Mouse (Mus musculus): ENCODE data around the gene Gm26566. TPM values are rescaled to one million over a fixed set of nuclear protein-coding genes. Genes with fewer than 3 reads are reported as not detected.

The Gm26566 gene
- polyA plus RNA-seq, 1 experiment, result 2.0 TPM

DNA sequence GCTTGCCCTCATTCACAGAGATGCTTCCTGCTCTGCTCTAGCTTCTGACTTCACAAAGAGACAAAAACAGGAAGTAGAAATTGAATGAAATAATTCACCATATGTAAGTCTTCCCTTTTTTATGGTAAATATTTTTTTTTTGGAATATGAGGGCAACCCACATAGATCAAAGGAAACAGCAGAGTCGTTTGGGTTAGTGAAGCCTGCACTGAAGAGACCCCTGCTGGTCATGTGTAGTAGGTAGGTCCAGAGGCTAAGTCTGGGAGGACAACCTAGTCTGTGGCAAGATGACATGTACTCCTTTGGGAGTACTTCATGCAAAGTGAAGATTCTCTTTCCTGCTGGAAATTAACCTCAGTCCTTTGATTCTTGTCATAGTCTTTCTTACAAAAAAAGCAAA is 5.7 kb downstream of the Gm26566 start:
- Histone ChIP-seq H3ac (ENCODE audit: control insufficient read depth, insufficient read length) (no peak overlapping the region), H3K36me3 (ENCODE audit: control insufficient read depth, insufficient read depth) (no peaks in the 10 kb centered on the region), H3K27me3 (ENCODE audit: control insufficient read depth, insufficient read depth, insufficient read length) (no peaks in the 10 kb centered on the region), H3K79me2 (ENCODE audit: control insufficient read depth, insufficient read depth) (no peaks in the 10 kb centered on the region), H3K4me3 (no peak overlapping the region), H3K4me2 (ENCODE audit: low read depth) (no peak overlapping the region)
- no peak for TF ChIP-seq MYOG (IDR thresholded peaks at IDR 0.05; ENCODE audit: control insufficient read depth in 1 of 3, insufficient read depth in 1 of 3, insufficient read length in 2 of 3, low read depth in 2 of 3)
- TF ChIP-seq POLR2A (IDR thresholded peaks at IDR 0.05; ENCODE audit: insufficient read length, low read depth), result no peak
- no peak for TF ChIP-seq USF1 (IDR thresholded peaks at IDR 0.05; ENCODE audit: low read depth)
- TF ChIP-seq CEBPB (IDR thresholded peaks at IDR 0.05; ENCODE audit: insufficient read depth, poor library complexity, severe bottlenecking), result no peak
- no peak for TF ChIP-seq TCF3 (IDR thresholded peaks at IDR 0.05; ENCODE audit: insufficient read length, low read depth)
- TF ChIP-seq E2F4 (IDR thresholded peaks at IDR 0.05; ENCODE audit: insufficient read depth), result no peak
- no peak for TF ChIP-seq TCF12 (IDR thresholded peaks at IDR 0.05; ENCODE audit: insufficient read depth, poor library complexity, severe bottlenecking)

DNA sequence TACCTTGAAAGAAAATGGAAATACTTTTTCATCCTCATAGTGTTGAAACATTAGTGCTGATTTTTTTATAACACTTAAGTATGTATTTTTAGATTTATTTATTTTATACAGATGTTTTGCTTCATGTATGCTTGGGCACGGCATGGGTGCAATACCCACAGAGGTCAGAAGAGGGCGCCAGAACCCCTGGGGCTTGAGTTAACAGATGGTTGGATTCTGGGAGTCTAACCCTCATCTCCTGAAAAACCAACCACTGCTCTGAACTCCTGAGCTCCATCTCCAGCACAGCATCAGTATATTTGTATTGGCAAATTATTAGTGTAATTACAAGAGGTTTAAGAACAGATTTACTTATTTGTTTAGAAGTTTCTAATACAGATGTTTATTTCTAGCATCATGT is 16.9 kb downstream of the Gm26566 start:
- no peaks in the 10 kb centered on the region for H3K79me2 ChIP-seq (ENCODE audit: control insufficient read depth, insufficient read depth)
- H3K36me3 ChIP-seq (ENCODE audit: control insufficient read depth, insufficient read depth), result no peaks in the 10 kb centered on the region
- H3K27me3 ChIP-seq (ENCODE audit: control insufficient read depth, insufficient read depth, insufficient read length), result no peaks in the 10 kb centered on the region
- no peak overlapping the region for H3ac ChIP-seq (ENCODE audit: control insufficient read depth, insufficient read length)
- TF ChIP-seq SRF (IDR thresholded peaks at IDR 0.05; ENCODE audit: control insufficient read depth, insufficient read length, low read depth) (no peak), TCF3 (IDR thresholded peaks at IDR 0.05; ENCODE audit: insufficient read length, low read depth) (no peak), E2F4 (IDR thresholded peaks at IDR 0.05; ENCODE audit: insufficient read depth) (no peak), TCF12 (IDR thresholded peaks at IDR 0.05; ENCODE audit: insufficient read depth, poor library complexity, severe bottlenecking) (no peak), MYOG (IDR thresholded peaks at IDR 0.05; ENCODE audit: control insufficient read depth in 1 of 3, insufficient read depth in 1 of 3, insufficient read length in 2 of 3, low read depth in 2 of 3) (no peak), POLR2AphosphoS2 (IDR thresholded peaks at IDR 0.05; ENCODE audit: insufficient read length, low read depth) (no peak), USF1 (IDR thresholded peaks at IDR 0.05; ENCODE audit: low read depth) (no peak), CEBPB (IDR thresholded peaks at IDR 0.05; ENCODE audit: insufficient read depth, poor library complexity, severe bottlenecking) (no peak), MYOD1 (IDR thresholded peaks at IDR 0.05; ENCODE audit: control insufficient read depth in 1 of 3, insufficient read length in 2 of 3, low read depth in 2 of 3) (no peak), MAX (IDR thresholded peaks at IDR 0.05; ENCODE audit: low read depth) (no peak)
- H3K4me2 ChIP-seq (ENCODE audit: low read depth), result no peak overlapping the region
- H3K4me3 ChIP-seq, result no peak overlapping the region

GRCm38 (mm10) chr4:88739036-88739435 is 17.4 kb downstream of the Gm26566 start:
- no peaks in the 10 kb centered on the region for H3K36me3 ChIP-seq (ENCODE audit: control insufficient read depth, insufficient read depth)
- no peak overlapping the region for H3K4me3 ChIP-seq
- no peaks in the 10 kb centered on the region for H3K79me2 ChIP-seq (ENCODE audit: control insufficient read depth, insufficient read depth)
- no peak for TF ChIP-seq POLR2AphosphoS2 (IDR thresholded peaks at IDR 0.05; ENCODE audit: insufficient read length, low read depth)
- TF ChIP-seq REST (IDR thresholded peaks at IDR 0.05; ENCODE audit: insufficient read depth, insufficient read length), result no peak
- no peak for TF ChIP-seq MYOD1 (IDR thresholded peaks at IDR 0.05; ENCODE audit: control insufficient read depth in 1 of 3, insufficient read length in 2 of 3, low read depth in 2 of 3)
- no peak for TF ChIP-seq E2F4 (IDR thresholded peaks at IDR 0.05; ENCODE audit: insufficient read depth)
- no peak for TF ChIP-seq TCF12 (IDR thresholded peaks at IDR 0.05; ENCODE audit: insufficient read depth, poor library complexity, severe bottlenecking)
- TF ChIP-seq CEBPB (IDR thresholded peaks at IDR 0.05; ENCODE audit: insufficient read depth, poor library complexity, severe bottlenecking), result no peak
- no peaks in the 10 kb centered on the region for H3K27me3 ChIP-seq (ENCODE audit: control insufficient read depth, insufficient read depth, insufficient read length)
- no peak overlapping the region for H3K4me2 ChIP-seq (ENCODE audit: low read depth)
- H3ac ChIP-seq (ENCODE audit: control insufficient read depth, insufficient read length), result no peak overlapping the region

DNA sequence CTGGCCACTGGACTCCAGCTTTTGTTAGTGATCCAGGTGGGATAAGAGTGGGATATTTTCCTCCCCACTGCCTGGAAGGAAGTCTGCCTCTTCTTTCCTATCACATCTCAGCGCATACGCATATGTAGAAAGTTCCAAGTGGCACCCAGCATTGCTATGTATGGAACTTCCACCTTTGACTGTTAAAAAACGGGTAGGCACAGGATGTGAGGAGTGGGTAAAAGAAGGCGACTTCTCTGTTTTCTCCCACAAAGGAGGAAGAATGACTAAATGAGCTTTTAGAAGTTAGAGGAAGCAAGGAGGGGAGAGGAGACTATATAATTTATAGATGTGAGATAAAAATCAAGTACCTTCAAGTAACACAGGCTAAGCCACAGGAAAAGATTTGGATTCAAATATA is 19.8 kb downstream of the Gm26566 start:
- TF ChIP-seq MYOD1 (IDR thresholded peaks at IDR 0.05; ENCODE audit: control insufficient read depth in 1 of 3, insufficient read length in 2 of 3, low read depth in 2 of 3) (no peak), TCF12 (IDR thresholded peaks at IDR 0.05; ENCODE audit: insufficient read depth, poor library complexity, severe bottlenecking) (no peak), POLR2AphosphoS2 (IDR thresholded peaks at IDR 0.05; ENCODE audit: insufficient read length, low read depth) (no peak), TCF3 (IDR thresholded peaks at IDR 0.05; ENCODE audit: insufficient read length, low read depth) (no peak), SRF (IDR thresholded peaks at IDR 0.05; ENCODE audit: control insufficient read depth, insufficient read length, low read depth) (no peak), POLR2A (IDR thresholded peaks at IDR 0.05; ENCODE audit: insufficient read length, low read depth) (no peak), REST (IDR thresholded peaks at IDR 0.05; ENCODE audit: insufficient read depth, insufficient read length) (no peak), MYOG (IDR thresholded peaks at IDR 0.05; ENCODE audit: control insufficient read depth in 1 of 3, insufficient read depth in 1 of 3, insufficient read length in 2 of 3, low read depth in 2 of 3) (no peak), CEBPB (IDR thresholded peaks at IDR 0.05; ENCODE audit: insufficient read depth, poor library complexity, severe bottlenecking) (no peak), E2F4 (IDR thresholded peaks at IDR 0.05; ENCODE audit: insufficient read depth) (no peak), MAX (IDR thresholded peaks at IDR 0.05; ENCODE audit: low read depth) (no peak), USF1 (IDR thresholded peaks at IDR 0.05; ENCODE audit: low read depth) (no peak)
- Histone ChIP-seq H3ac (ENCODE audit: control insufficient read depth, insufficient read length) (no peak overlapping the region), H3K27me3 (ENCODE audit: control insufficient read depth, insufficient read depth, insufficient read length) (no peaks in the 10 kb centered on the region), H3K4me2 (ENCODE audit: low read depth) (no peak overlapping the region), H3K79me2 (ENCODE audit: control insufficient read depth, insufficient read depth) (no peaks in the 10 kb centered on the region), H3K4me3 (no peak overlapping the region), H3K36me3 (ENCODE audit: control insufficient read depth, insufficient read depth) (no peaks in the 10 kb centered on the region)

DNA sequence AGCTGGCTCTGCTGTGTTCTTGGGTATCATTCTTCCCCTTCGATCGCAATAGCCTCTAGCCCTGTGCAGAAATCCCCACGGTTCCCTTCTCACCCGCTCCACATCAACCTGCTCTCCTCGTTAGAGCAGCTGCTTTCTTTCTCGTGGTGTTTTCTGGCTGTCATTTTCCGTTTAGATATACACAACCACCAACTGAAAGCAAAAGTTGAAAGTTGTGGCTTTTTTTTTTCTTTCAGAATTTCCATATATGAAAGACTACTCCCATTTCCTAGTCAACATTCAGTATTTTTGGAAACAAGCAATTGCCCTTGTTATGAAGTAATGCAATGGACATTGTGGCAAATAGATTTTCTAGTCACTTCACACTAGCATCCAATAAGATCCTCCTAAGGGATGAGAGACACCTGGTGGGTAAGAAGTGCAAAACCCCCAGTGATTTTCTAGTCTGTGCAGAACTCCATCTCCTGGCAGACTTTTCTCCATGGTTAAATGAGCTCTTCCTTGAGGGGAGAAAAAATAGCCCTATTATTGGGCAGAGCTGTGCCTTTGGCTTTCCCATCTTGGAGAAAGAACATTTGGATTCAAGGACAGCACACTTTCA is 21.3 kb downstream of the Gm26566 start:
- Histone ChIP-seq H3K4me3 (no peak overlapping the region), H3K36me3 (ENCODE audit: control insufficient read depth, insufficient read depth) (no peaks in the 10 kb centered on the region), H3K4me2 (ENCODE audit: low read depth) (no peak overlapping the region), H3K27me3 (ENCODE audit: control insufficient read depth, insufficient read depth, insufficient read length) (no peaks in the 10 kb centered on the region), H3ac (ENCODE audit: control insufficient read depth, insufficient read length) (no peak overlapping the region), H3K79me2 (ENCODE audit: control insufficient read depth, insufficient read depth) (no peaks in the 10 kb centered on the region)
- no peak for TF ChIP-seq POLR2A (IDR thresholded peaks at IDR 0.05; ENCODE audit: insufficient read length, low read depth)
- no peak for TF ChIP-seq TCF12 (IDR thresholded peaks at IDR 0.05; ENCODE audit: insufficient read depth, poor library complexity, severe bottlenecking)
- TF ChIP-seq CEBPB (IDR thresholded peaks at IDR 0.05; ENCODE audit: insufficient read depth, poor library complexity, severe bottlenecking), result no peak
- TF ChIP-seq TCF3 (IDR thresholded peaks at IDR 0.05; ENCODE audit: insufficient read length, low read depth), result no peak
- TF ChIP-seq POLR2AphosphoS2 (IDR thresholded peaks at IDR 0.05; ENCODE audit: insufficient read length, low read depth), result no peak
- no peak for TF ChIP-seq USF1 (IDR thresholded peaks at IDR 0.05; ENCODE audit: low read depth)
- no peak for TF ChIP-seq MYOG (IDR thresholded peaks at IDR 0.05; ENCODE audit: control insufficient read depth in 1 of 3, insufficient read depth in 1 of 3, insufficient read length in 2 of 3, low read depth in 2 of 3)
- TF ChIP-seq MYOD1 (IDR thresholded peaks at IDR 0.05; ENCODE audit: control insufficient read depth in 1 of 3, insufficient read length in 2 of 3, low read depth in 2 of 3), result no peak
- TF ChIP-seq E2F4 (IDR thresholded peaks at IDR 0.05; ENCODE audit: insufficient read depth), result no peak
- no peak for TF ChIP-seq REST (IDR thresholded peaks at IDR 0.05; ENCODE audit: insufficient read depth, insufficient read length)
- TF ChIP-seq SRF (IDR thresholded peaks at IDR 0.05; ENCODE audit: control insufficient read depth, insufficient read length, low read depth), result no peak
- no peak for TF ChIP-seq MAX (IDR thresholded peaks at IDR 0.05; ENCODE audit: low read depth)

Measured in myocyte (in vitro differentiated cells).